Comparison of ENCODE assay signal across 22 mouse cellular contexts in the genomic region with DNA sequence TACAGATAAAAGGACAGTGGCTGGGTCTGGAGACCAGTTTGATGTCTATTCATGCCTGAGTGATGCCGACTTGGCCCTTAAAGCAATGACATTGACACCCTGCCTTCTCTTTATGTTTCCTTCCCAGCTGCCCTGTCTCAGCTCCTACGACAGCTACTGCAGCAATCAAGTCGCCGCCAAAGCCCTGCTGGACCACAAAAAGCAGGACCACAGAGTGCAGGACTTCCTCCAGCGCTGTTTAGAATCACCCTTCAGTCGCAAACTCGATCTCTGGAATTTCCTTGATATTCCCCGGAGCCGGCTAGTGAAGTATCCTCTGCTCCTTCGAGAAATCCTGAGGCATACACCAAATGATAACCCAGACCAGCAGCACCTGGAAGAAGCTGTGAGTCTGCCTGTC.
"Had no signal": no experiment of that assay in that cellular context is flagged by ENCODE, and none has a peak within 500 bp of the region (broad histone marks: within the 10 kb centered on the region; RNA-seq: fewer than 3 reads in every experiment).

No protein-coding gene starts in this region.

- H3K9me3 ChIP-seq: limb, embryonic 15.5 days; midbrain, embryonic 12.5 days; midbrain, embryonic 15.5 days; neural tube, embryonic 12.5 days; neural tube, embryonic 15.5 days had no signal

- H3K4me1 ChIP-seq: midbrain, embryonic 12.5 days; midbrain, embryonic 15.5 days; neural tube, embryonic 12.5 days; neural tube, embryonic 15.5 days had no signal

- H3K27me3 ChIP-seq: limb, embryonic 15.5 days; midbrain, embryonic 12.5 days; midbrain, embryonic 15.5 days; neural tube, embryonic 12.5 days; neural tube, embryonic 15.5 days had no signal

- DNase-seq: kidney, adult 8-10 months; layer of hippocampus, adult 9-11 months; liver, postnatal 0 days; lung, embryonic 14.5 days; right cerebral cortex, adult 18-20 months; right cerebral cortex, postnatal 14 days; right cerebral cortex, postnatal 4 days; thymus, adult 2 months; thymus, postnatal 14 days; thymus, postnatal 4 days had no signal

- H3K27ac ChIP-seq: layer of hippocampus, adult 2 months; limb, embryonic 15.5 days; liver, embryonic 14.5 days; macrophage; midbrain, embryonic 12.5 days; midbrain, embryonic 15.5 days; neural tube, embryonic 12.5 days; neural tube, embryonic 15.5 days; stomach, postnatal 0 days had no signal

- H3K4me2 ChIP-seq: limb, embryonic 15.5 days; liver, embryonic 11.5 days; lung, embryonic 14.5 days; midbrain, embryonic 12.5 days; midbrain, embryonic 15.5 days; neural tube, embryonic 12.5 days; neural tube, embryonic 15.5 days had no signal

- H3K36me3 ChIP-seq: midbrain, embryonic 12.5 days; midbrain, embryonic 15.5 days; neural tube, embryonic 12.5 days; neural tube, embryonic 15.5 days had no signal

- H3K4me3 ChIP-seq: layer of hippocampus, adult 2 months; limb, embryonic 15.5 days; midbrain, embryonic 12.5 days; midbrain, embryonic 15.5 days; neural tube, embryonic 12.5 days; neural tube, embryonic 15.5 days had no signal

- ATAC-seq: intestine, embryonic 16.5 days; liver, postnatal 0 days; lung, postnatal 0 days; midbrain, embryonic 15.5 days had no signal

- H3K9ac ChIP-seq: limb, embryonic 15.5 days; liver, embryonic 14.5 days; liver, postnatal 0 days; lung, embryonic 14.5 days; midbrain, embryonic 12.5 days; midbrain, embryonic 15.5 days; neural tube, embryonic 12.5 days; neural tube, embryonic 15.5 days had no signal
